Mouse (Mus musculus) neural tube, embryonic 14.5 days (tissue): ENCODE measurements around the gene 2010003K11Rik. TPM values are rescaled to one million over a fixed set of nuclear protein-coding genes. Genes with fewer than 3 reads are reported as not detected.

Source experiments
- ATAC-seq: fragments of 200-750 bp; cut with Nextera tagmentation; 2 replicates; pipeline ENCODE4 v1.8.0; 2017; ENCODE audit warnings: low read depth, mild to moderate bottlenecking, moderate TSS enrichment, moderate library complexity
- H3K27ac ChIP-seq: fragments of 300-500 bp; sonication (generic); 2 replicates; pipeline ENCODE4 v1.5.1; 2014; ENCODE audit warnings: low read depth, mild to moderate bottlenecking, control low read depth, low read length, moderate library complexity, mixed read lengths
- H3K27me3 ChIP-seq: fragments of 300-500 bp; sonication (generic); 2 replicates; pipeline ENCODE4 v1.6.1; 2014; ENCODE audit warnings: low read length; ENCODE audit not compliant: control insufficient read depth, insufficient read depth
- H3K36me3 ChIP-seq: fragments of 300-500 bp; sonication (generic); 2 replicates; pipeline ENCODE4 v1.6.1; 2014; ENCODE audit warnings: low read length, mixed read lengths; ENCODE audit not compliant: control insufficient read depth, insufficient read depth
- H3K4me1 ChIP-seq: fragments of 300-500 bp; sonication (generic); 2 replicates; pipeline ENCODE4 v1.6.1; 2014; ENCODE audit warnings: low read length; ENCODE audit not compliant: control insufficient read depth, insufficient read depth
- H3K4me2 ChIP-seq: fragments of 300-500 bp; sonication (generic); 2 replicates; pipeline ENCODE4 v1.6.1; 2014; ENCODE audit warnings: mild to moderate bottlenecking, low read depth, low read length, control low read depth
- H3K4me3 ChIP-seq: fragments of 300-500 bp; sonication (generic); 2 replicates; pipeline ENCODE4 v1.5.1; 2014; ENCODE audit warnings: low read depth, low read length, control low read depth, mixed read lengths
- H3K9ac ChIP-seq: fragments of 300-500 bp; sonication (generic); replicated peaks from 2 replicates; pipeline ENCODE4 v1.6.1; 2014; ENCODE audit warnings: low read depth, mild to moderate bottlenecking, control low read depth, low read length, mixed read lengths
- H3K9me3 ChIP-seq: fragments of 300-500 bp; sonication (generic); 2 replicates; pipeline ENCODE4 v1.6.1; 2016; ENCODE audit warnings: low read length; ENCODE audit not compliant: control insufficient read depth
- WGBS: fragments of 180-500 bp; shearing (Covaris S2); extraction: QIAGEN DNeasy Blood & Tissue Kit; methylation state at CpG from one replicate; pipeline ENCODE4 v1.1.7; 2014; 5-methylcytosine and 5-hydroxymethylcytosine counted together
- polyA plus RNA-seq: library from polyadenylated mRNA; unstranded; fragments of >200 nt; fragmentation: Nextera tagmentation; extraction: Ambion mirVana; gene quantifications from 2 replicates; pipeline ENCODE4 v1.2.1, GENCODE M21; 2014

Gene 2010003K11Rik
- polyA plus RNA-seq: not detected in 2 replicates

DNA sequence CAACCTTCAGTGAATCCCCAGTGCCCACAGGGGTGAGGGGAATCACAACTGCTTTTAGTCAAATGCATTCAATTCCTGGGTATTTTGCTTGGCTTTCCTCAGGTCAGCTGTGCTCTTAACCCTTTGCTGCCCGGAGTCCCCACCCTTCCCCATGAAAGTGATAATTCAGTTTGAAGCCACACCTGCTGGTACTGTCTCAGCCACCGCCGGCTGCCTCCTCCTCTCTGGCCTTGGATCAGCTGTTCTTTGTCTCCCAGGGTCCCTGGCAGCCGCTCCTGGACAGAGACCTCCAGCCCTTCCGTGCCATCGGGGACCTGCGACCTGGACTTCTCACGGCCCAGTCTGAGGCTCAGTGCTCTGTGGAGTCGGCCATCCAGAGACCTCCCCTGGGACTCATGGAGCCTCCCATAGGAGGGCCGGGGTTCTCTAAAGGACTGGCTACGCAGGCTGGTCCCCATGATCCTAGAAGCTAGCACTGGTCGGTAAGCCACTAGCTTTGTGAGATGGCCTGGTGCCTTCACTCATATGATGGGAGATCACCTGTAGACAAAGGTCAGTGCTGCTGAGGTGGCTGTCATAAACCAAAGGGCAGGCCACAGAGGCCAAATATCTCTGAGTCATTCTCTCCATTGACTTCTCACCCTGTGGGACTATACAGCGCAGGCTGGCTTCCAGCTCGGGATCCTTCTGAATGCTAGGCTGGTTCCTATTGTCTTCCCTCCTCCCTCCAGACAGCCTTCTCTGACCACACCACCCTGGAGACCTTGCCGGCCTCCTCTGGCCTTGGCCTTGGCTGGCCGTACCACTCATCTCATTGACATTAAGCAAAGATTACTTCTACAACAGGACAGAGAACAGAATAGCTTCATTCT lies at the start of gene 2010003K11Rik:
2010003K11Rik (minus strand) TSS at position 522 of the 872 bp plus-strand sequence.
- no peaks in the 10 kb centered on the region for H3K9me3 ChIP-seq
- H3K4me1 ChIP-seq: 0 out of 2 replicates have a peak, but pooled peaks cover 3% of the 10 kb centered on the region
- no peak within 1 kb of the TSS for H3K4me3 ChIP-seq
- H3K9ac ChIP-seq: no peak within 1 kb of the TSS
- H3K36me3 ChIP-seq: no peaks in the 10 kb centered on the region
- no peak within 1 kb of the TSS for H3K27ac ChIP-seq
- no peak within 1 kb of the TSS for H3K4me2 ChIP-seq
- no peak for ATAC-seq
- WGBS: 57% methylated on average over 16 of the region's 16 CpGs
- H3K27me3 ChIP-seq: no peaks in the 10 kb centered on the region

DNA sequence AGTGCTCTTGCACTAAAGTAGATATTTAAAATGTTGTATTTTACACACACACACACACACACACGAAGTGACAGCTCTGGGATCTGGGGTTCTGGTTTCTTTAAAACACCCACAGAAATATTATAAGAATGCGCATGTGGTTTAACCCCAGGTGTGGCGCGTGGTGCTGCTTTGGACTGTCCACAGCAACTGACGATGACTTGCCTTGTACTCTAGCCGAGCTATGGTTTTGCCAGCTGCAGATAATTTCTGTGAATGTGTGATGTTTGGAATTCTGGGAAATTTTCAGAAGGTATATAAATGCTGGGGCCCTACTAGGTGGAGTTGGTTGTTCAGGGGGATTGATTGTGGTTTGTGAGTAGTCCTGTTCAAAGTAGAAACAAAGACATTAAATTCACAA lies 49.4 kb upstream of the 2010003K11Rik start:
- WGBS: 84% methylated on average over 6 of the region's 6 CpGs

DNA sequence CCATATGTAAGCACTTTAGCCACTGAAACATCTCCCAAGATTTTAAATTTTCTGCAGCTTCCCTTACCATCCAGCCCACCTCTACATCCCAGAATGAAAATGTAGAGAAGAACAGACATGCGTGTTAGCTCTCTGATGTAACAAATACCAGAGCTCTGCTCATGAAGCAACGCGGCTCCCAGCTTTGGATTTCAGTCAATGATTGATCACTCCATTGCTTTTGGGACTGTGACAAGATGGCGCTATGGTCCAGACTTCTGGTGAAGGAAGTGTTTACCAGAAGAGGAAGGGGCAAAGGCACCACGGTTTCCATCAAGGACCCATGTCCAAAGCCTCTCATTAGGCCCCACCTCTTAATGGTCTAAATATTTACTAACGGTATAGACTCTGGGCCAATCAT lies 47.5 kb upstream of the 2010003K11Rik start:
- Histone ChIP-seq H3K4me1 (no peaks in the 10 kb centered on the region), H3K27ac (no peak overlapping the region), H3K9me3 (no peaks in the 10 kb centered on the region), H3K4me3 (no peak overlapping the region), H3K4me2 (no peak overlapping the region), H3K9ac (no peak overlapping the region), H3K27me3 (no peaks in the 10 kb centered on the region), H3K36me3 (no peaks in the 10 kb centered on the region)
- ATAC-seq: no peak
- WGBS: 95% methylated on average over 6 of the region's 6 CpGs

More for the DNA sequence above, 49.4 kb upstream of the 2010003K11Rik start:
- no peak for ATAC-seq
- no peak overlapping the region for H3K4me2 ChIP-seq
- no peak overlapping the region for H3K9ac ChIP-seq
- H3K4me1 ChIP-seq: no peaks in the 10 kb centered on the region
- H3K27ac ChIP-seq: no peak overlapping the region
- H3K9me3 ChIP-seq: no peaks in the 10 kb centered on the region
- no peak overlapping the region for H3K4me3 ChIP-seq
- H3K36me3 ChIP-seq: no peaks in the 10 kb centered on the region
- H3K27me3 ChIP-seq: no peaks in the 10 kb centered on the region

DNA sequence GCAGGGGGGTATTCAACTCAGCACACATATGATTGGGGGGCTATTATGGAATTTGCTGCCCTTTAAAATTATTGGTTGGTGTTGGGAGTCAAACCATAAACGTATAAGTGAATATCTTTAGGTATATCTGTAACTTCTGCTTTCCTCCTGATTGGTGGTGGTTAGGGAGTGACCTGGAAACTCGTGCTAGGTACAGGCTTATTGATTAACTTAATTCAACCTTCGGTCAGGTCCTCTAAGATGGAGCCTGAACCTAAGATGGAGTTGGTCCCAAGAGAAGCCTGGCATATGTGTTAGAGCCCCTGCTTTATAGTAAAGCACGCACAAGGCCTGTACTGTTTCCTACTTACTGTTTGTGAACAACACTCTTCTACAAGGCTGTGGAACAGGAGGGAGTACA lies 46.7 kb upstream of the 2010003K11Rik start:
- Histone ChIP-seq H3K4me1 (no peaks in the 10 kb centered on the region), H3K27me3 (no peaks in the 10 kb centered on the region), H3K9me3 (no peaks in the 10 kb centered on the region), H3K4me3 (no peak overlapping the region), H3K36me3 (no peaks in the 10 kb centered on the region), H3K9ac (no peak overlapping the region), H3K4me2 (no peak overlapping the region), H3K27ac (no peak overlapping the region)
- WGBS: 85% methylated on average over 4 of the region's 4 CpGs
- ATAC-seq: no peak

DNA sequence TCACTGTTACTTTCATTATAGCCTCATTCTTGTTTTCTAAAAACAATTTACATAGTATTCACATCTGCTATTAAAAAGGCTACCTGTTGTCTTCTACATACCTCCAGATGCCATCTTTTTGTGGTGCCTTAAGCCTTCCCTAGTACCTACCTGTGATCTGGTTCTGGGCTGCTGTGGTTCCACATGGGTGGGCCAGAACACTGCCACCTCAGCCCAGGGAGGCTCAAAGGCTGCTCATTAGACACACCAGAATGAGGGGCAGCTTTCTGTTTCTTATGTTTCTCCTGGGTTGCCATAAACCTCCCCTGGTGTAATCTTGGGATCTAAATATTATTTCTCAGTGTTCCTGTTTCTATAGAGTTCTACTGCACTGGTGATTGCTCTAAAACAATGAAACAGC lies 43.7 kb upstream of the 2010003K11Rik start:
- Histone ChIP-seq H3K27me3 (no peaks in the 10 kb centered on the region), H3K36me3 (no peaks in the 10 kb centered on the region), H3K4me1 (no peaks in the 10 kb centered on the region), H3K9ac (no peak overlapping the region), H3K4me3 (no peak overlapping the region), H3K27ac (no peak overlapping the region), H3K4me2 (no peak overlapping the region), H3K9me3 (no peaks in the 10 kb centered on the region)
- no peak for ATAC-seq

DNA sequence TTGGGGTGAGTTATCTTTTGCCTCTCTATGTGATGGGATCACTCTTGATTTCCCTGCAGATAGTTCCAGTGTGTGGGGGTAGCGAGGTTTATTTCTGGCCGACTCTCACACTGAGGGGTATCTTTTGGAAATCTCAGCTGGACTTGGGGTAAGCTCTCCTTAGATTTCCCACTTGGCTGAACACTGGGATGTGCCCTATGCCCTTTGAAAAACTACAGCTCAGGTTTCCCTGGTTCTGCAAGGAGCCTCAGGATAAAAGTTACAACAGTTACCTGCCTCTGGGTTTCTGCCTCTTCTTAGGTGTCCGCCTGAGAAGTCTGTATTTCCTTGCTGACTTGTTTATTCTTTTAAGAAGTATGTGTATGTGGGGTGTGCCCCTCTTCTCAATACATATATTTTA lies 42.6 kb upstream of the 2010003K11Rik start:
- no peak for ATAC-seq
- H3K4me3 ChIP-seq: no peak overlapping the region
- H3K4me2 ChIP-seq: no peak overlapping the region
- H3K27ac ChIP-seq: no peak overlapping the region
- H3K4me1 ChIP-seq: no peaks in the 10 kb centered on the region
- H3K27me3 ChIP-seq: no peaks in the 10 kb centered on the region
- no peaks in the 10 kb centered on the region for H3K36me3 ChIP-seq
- no peak overlapping the region for H3K9ac ChIP-seq
- H3K9me3 ChIP-seq: no peaks in the 10 kb centered on the region
- 93% methylated on average over 3 of the region's 3 CpGs for WGBS

DNA sequence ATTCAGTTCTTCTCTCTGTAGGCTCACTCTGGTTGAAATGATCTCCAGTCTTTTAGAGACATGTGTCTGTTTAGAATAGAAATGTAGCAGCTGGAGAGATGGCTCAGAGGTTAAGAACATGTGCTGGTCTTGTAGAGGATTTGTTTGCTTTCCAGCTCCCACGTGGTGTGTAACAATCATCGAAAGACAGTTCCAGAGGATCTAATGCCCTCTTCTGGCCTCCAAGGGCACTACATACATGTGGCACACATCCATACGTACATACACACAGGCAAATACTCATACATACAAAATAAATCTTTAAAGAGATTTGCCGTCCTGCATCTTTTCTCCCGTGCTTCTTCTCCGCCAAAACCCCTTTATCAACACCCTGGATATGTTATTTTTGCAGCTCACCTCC lies 41.9 kb upstream of the 2010003K11Rik start:
- H3K9ac ChIP-seq: no peak overlapping the region
- H3K4me2 ChIP-seq: no peak overlapping the region
- no peak for ATAC-seq
- H3K4me3 ChIP-seq: no peak overlapping the region
- H3K36me3 ChIP-seq: no peaks in the 10 kb centered on the region
- H3K4me1 ChIP-seq: no peaks in the 10 kb centered on the region
- no peaks in the 10 kb centered on the region for H3K9me3 ChIP-seq
- no peak overlapping the region for H3K27ac ChIP-seq
- no peaks in the 10 kb centered on the region for H3K27me3 ChIP-seq
- WGBS: 89% methylated on average over 6 of the region's 6 CpGs

DNA sequence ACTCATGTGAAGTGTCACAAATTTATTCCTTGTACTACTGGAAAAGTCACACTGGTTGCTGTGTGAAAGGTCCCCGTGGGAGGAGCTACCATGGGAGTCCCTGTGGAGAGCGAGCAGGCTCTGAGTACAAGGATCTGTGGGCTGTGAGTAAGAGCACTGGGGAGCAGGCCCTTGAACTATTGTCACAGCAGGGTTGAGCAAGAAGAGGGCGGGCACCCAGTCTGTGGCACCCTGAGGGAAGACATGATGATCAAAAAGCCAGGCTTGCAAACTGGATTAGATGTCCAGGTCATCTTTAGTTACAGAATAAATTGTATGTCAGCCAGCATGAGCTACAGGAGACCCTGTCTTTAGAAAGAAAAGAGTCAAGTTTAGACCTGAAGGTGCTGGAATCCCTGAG lies 38.2 kb upstream of the 2010003K11Rik start:
- Histone ChIP-seq H3K27me3 (no peaks in the 10 kb centered on the region), H3K9me3 (no peaks in the 10 kb centered on the region), H3K27ac (no peak overlapping the region), H3K4me2 (no peak overlapping the region), H3K36me3 (no peaks in the 10 kb centered on the region), H3K9ac (no peak overlapping the region), H3K4me1 (no peaks in the 10 kb centered on the region), H3K4me3 (no peak overlapping the region)
- WGBS: 67% methylated on average over 3 of the region's 3 CpGs
- ATAC-seq: no peak

DNA sequence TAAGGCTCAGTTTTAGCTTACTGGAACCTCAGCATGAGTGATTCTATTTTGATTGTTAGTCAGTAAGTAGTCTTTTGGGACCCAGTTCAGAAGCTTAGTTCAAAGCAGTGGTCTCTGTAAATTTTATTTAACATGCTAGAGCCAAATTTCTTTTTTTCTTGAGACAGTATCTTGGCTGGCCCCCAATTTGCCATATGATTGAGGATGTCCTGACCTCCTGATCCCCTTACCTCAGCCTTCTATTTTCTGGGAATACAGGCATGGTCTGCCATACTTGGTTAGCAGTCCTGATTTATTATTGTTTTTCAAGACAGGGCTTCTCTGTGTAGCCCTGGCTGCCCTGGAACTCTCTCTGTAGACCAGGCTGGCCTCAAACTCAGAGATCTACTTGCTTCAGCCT lies 37.5 kb upstream of the 2010003K11Rik start:
- Histone ChIP-seq H3K36me3 (no peaks in the 10 kb centered on the region), H3K9me3 (no peaks in the 10 kb centered on the region), H3K4me1 (no peaks in the 10 kb centered on the region), H3K9ac (no peak overlapping the region), H3K4me2 (no peak overlapping the region), H3K27me3 (no peaks in the 10 kb centered on the region), H3K27ac (no peak overlapping the region), H3K4me3 (no peak overlapping the region)
- no peak for ATAC-seq
